Mouse (Mus musculus): ENCODE results near the gene Dnajc21.

- TF ChIP-seq CTCF (IDR thresholded peaks at IDR 0.05; ENCODE audit: low read depth, low read length) (no peak), POLR2A (IDR thresholded peaks at IDR 0.05; ENCODE audit: insufficient read depth, low read length) (no peak), EP300 (IDR thresholded peaks at IDR 0.05; ENCODE audit: insufficient read depth, low read depth, low read length) (no peak)
Observed at GRCm38 (mm10) chr15:10426545-10427266, 43.6 kb downstream of the Dnajc21 start.

Data from ES-Bruce4 (cell line).